Mouse (Mus musculus): ENCODE measurements at regions not wholly inside any gene's neighbourhood (a gene's known extent, or its start where the extent isn't known, plus 50 kb on each side); places are given as distances from the start of the nearest gene placed in this dataset.

- Histone ChIP-seq H3K27me3 (ENCODE audit: control insufficient read depth, insufficient read depth, low read length) (no peaks in the 10 kb centered on the region), H3K27ac (ENCODE audit: insufficient read depth, low read length) (no peak overlapping the region), H3K4me1 (ENCODE audit: control insufficient read depth, insufficient read depth, low read length) (no peaks in the 10 kb centered on the region), H3K4me3 (replicated peaks; ENCODE audit: insufficient read depth, low read depth, low read length) (no peak overlapping the region)
- 68% methylated on average over 5 of the region's 5 CpGs for WGBS
- TF ChIP-seq CTCF (IDR thresholded peaks at IDR 0.05; ENCODE audit: borderline replicate concordance, insufficient read depth, low read depth, low read length), result no peak
- TF ChIP-seq POLR2A (IDR thresholded peaks at IDR 0.05; ENCODE audit: borderline replicate concordance, insufficient read depth, low read length), result no peak
- no peak for DNase-seq
Observed at GRCm38 (mm10) chr8:103969929-103970328, 131.5 kb upstream of the Cdh5 start.

GRCm38 (mm10) chr8:103970511-103970910 is 130.9 kb upstream of the Cdh5 start:
- H3K4me1 ChIP-seq (ENCODE audit: control insufficient read depth, insufficient read depth, low read length), result no peaks in the 10 kb centered on the region
- no peak overlapping the region for H3K27ac ChIP-seq (ENCODE audit: insufficient read depth, low read length)
- no peak overlapping the region for H3K4me3 ChIP-seq (replicated peaks; ENCODE audit: insufficient read depth, low read depth, low read length)
- 93% methylated on average over 3 of the region's 3 CpGs for WGBS
- DNase-seq, result no peak
- TF ChIP-seq POLR2A (IDR thresholded peaks at IDR 0.05; ENCODE audit: borderline replicate concordance, insufficient read depth, low read length) (no peak), CTCF (IDR thresholded peaks at IDR 0.05; ENCODE audit: borderline replicate concordance, insufficient read depth, low read depth, low read length) (no peak)
- H3K27me3 ChIP-seq (ENCODE audit: control insufficient read depth, insufficient read depth, low read length), result no peaks in the 10 kb centered on the region

- WGBS, result 93% methylated on average over 4 of the region's 4 CpGs
- H3K27ac ChIP-seq (ENCODE audit: insufficient read depth, low read length), result no peak overlapping the region
- H3K27me3 ChIP-seq (ENCODE audit: control insufficient read depth, insufficient read depth, low read length), result no peaks in the 10 kb centered on the region
- no peak for DNase-seq
- no peak overlapping the region for H3K4me3 ChIP-seq (replicated peaks; ENCODE audit: insufficient read depth, low read depth, low read length)
- TF ChIP-seq CTCF (IDR thresholded peaks at IDR 0.05; ENCODE audit: borderline replicate concordance, insufficient read depth, low read depth, low read length) (no peak), POLR2A (IDR thresholded peaks at IDR 0.05; ENCODE audit: borderline replicate concordance, insufficient read depth, low read length) (no peak)
- no peaks in the 10 kb centered on the region for H3K4me1 ChIP-seq (ENCODE audit: control insufficient read depth, insufficient read depth, low read length)
Observed at GRCm38 (mm10) chr8:103970966-103971365, 130.5 kb upstream of the Cdh5 start.

DNA sequence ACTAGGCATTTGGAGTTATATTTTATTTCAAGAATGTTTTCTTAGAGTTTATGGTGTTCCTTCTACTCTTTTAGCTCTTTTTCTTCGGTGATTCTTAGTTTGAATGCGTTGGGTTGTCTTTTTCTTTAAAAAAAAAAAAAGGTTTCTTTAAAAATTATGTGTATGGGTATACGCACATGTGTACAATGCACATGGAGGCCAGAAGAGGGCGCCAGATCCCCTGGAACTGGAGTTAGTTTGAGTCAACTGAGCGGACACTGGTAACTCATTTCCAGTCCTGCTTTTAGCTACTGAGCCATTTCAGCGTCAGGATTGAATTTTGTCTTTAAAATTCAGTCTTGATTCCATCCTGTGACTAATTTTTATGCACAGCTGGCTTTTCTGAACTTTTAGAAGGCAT is 124.9 kb upstream of the Cdh5 start:
- H3K27me3 ChIP-seq (ENCODE audit: control insufficient read depth, insufficient read depth, low read length), result no peaks in the 10 kb centered on the region
- no peaks in the 10 kb centered on the region for H3K4me1 ChIP-seq (ENCODE audit: control insufficient read depth, insufficient read depth, low read length)
- no peak overlapping the region for H3K27ac ChIP-seq (ENCODE audit: insufficient read depth, low read length)
- no peak for TF ChIP-seq POLR2A (IDR thresholded peaks at IDR 0.05; ENCODE audit: borderline replicate concordance, insufficient read depth, low read length)
- TF ChIP-seq CTCF (IDR thresholded peaks at IDR 0.05; ENCODE audit: borderline replicate concordance, insufficient read depth, low read depth, low read length), result no peak
- WGBS, result 78% methylated on average over 6 of the region's 6 CpGs
- no peak overlapping the region for H3K4me3 ChIP-seq (replicated peaks; ENCODE audit: insufficient read depth, low read depth, low read length)
- DNase-seq, result no peak

DNA sequence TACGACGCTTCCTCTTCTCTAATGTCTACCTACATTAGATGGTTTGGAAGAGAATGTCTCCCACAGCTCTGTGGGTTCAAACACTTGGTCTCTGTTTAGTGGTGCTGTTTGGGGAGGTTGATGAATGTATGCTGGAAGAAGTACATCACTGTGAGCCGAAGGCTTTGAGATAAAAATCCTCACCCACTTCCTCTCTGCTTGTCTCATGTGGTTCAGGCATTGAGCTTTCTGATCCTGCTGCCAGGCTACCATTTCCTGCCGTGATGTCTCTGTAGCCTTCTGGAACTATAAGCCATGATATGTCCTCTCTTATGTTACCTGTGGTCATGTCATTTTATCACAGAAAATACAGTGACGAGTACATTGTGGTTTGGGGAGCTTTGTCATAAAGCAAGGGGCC is 122.5 kb upstream of the Cdh5 start:
- WGBS, result 91% methylated on average over 5 of the region's 5 CpGs

GRCm38 (mm10) chr8:103983860-103984594 is 117.4 kb upstream of the Cdh5 start:
- no peak overlapping the region for H3K4me3 ChIP-seq (replicated peaks; ENCODE audit: insufficient read depth, low read depth, low read length)
- no peak for TF ChIP-seq CTCF (IDR thresholded peaks at IDR 0.05; ENCODE audit: borderline replicate concordance, insufficient read depth, low read depth, low read length)
- TF ChIP-seq POLR2A (IDR thresholded peaks at IDR 0.05; ENCODE audit: borderline replicate concordance, insufficient read depth, low read length), result no peak
- H3K4me1 ChIP-seq (ENCODE audit: control insufficient read depth, insufficient read depth, low read length), result no peaks in the 10 kb centered on the region
- H3K27me3 ChIP-seq (ENCODE audit: control insufficient read depth, insufficient read depth, low read length), result no peaks in the 10 kb centered on the region; the same call in 1 of the 2 replicates
- WGBS, result 47% methylated on average over 11 of the region's 11 CpGs
- DNase-seq, result no peak
- H3K27ac ChIP-seq (ENCODE audit: insufficient read depth, low read length), result no peak overlapping the region

More for the DNA sequence above, 122.5 kb upstream of the Cdh5 start:
- Histone ChIP-seq H3K27me3 (ENCODE audit: control insufficient read depth, insufficient read depth, low read length) (no peaks in the 10 kb centered on the region), H3K27ac (ENCODE audit: insufficient read depth, low read length) (no peak overlapping the region), H3K4me1 (ENCODE audit: control insufficient read depth, insufficient read depth, low read length) (no peaks in the 10 kb centered on the region), H3K4me3 (replicated peaks; ENCODE audit: insufficient read depth, low read depth, low read length) (no peak overlapping the region)
- TF ChIP-seq CTCF (IDR thresholded peaks at IDR 0.05; ENCODE audit: borderline replicate concordance, insufficient read depth, low read depth, low read length), result no peak
- no peak for TF ChIP-seq POLR2A (IDR thresholded peaks at IDR 0.05; ENCODE audit: borderline replicate concordance, insufficient read depth, low read length)
- no peak for DNase-seq

GRCm38 (mm10) chr8:103985640-103986039 is 115.8 kb upstream of the Cdh5 start:
- H3K27me3 ChIP-seq (ENCODE audit: control insufficient read depth, insufficient read depth, low read length), result no peaks in the 10 kb centered on the region; the same call in 1 of the 2 replicates
- DNase-seq, result no peak
- TF ChIP-seq CTCF (IDR thresholded peaks at IDR 0.05; ENCODE audit: borderline replicate concordance, insufficient read depth, low read depth, low read length), result no peak
- TF ChIP-seq POLR2A (IDR thresholded peaks at IDR 0.05; ENCODE audit: borderline replicate concordance, insufficient read depth, low read length), result no peak
- H3K4me3 ChIP-seq (replicated peaks; ENCODE audit: insufficient read depth, low read depth, low read length), result no peak overlapping the region
- no peak overlapping the region for H3K27ac ChIP-seq (ENCODE audit: insufficient read depth, low read length)
- WGBS, result 91% methylated on average over 2 of the region's 2 CpGs
- H3K4me1 ChIP-seq (ENCODE audit: control insufficient read depth, insufficient read depth, low read length), result no peaks in the 10 kb centered on the region

GRCm38 (mm10) chr8:103993897-103994296 is 107.5 kb upstream of the Cdh5 start:
- Histone ChIP-seq H3K4me3 (replicated peaks; ENCODE audit: insufficient read depth, low read depth, low read length) (no peak overlapping the region), H3K27ac (ENCODE audit: insufficient read depth, low read length) (no peak overlapping the region), H3K27me3 (ENCODE audit: control insufficient read depth, insufficient read depth, low read length) (no peaks in the 10 kb centered on the region), H3K4me1 (ENCODE audit: control insufficient read depth, insufficient read depth, low read length) (no peaks in the 10 kb centered on the region)
- 20% methylated on average over 2 of the region's 2 CpGs for WGBS
- DNase-seq, result no peak
- TF ChIP-seq CTCF (IDR thresholded peaks at IDR 0.05; ENCODE audit: borderline replicate concordance, insufficient read depth, low read depth, low read length), result no peak
- no peak for TF ChIP-seq POLR2A (IDR thresholded peaks at IDR 0.05; ENCODE audit: borderline replicate concordance, insufficient read depth, low read length)
